Mouse (Mus musculus): ENCODE data around the gene Map7d2.

Gene Map7d2

DNA sequence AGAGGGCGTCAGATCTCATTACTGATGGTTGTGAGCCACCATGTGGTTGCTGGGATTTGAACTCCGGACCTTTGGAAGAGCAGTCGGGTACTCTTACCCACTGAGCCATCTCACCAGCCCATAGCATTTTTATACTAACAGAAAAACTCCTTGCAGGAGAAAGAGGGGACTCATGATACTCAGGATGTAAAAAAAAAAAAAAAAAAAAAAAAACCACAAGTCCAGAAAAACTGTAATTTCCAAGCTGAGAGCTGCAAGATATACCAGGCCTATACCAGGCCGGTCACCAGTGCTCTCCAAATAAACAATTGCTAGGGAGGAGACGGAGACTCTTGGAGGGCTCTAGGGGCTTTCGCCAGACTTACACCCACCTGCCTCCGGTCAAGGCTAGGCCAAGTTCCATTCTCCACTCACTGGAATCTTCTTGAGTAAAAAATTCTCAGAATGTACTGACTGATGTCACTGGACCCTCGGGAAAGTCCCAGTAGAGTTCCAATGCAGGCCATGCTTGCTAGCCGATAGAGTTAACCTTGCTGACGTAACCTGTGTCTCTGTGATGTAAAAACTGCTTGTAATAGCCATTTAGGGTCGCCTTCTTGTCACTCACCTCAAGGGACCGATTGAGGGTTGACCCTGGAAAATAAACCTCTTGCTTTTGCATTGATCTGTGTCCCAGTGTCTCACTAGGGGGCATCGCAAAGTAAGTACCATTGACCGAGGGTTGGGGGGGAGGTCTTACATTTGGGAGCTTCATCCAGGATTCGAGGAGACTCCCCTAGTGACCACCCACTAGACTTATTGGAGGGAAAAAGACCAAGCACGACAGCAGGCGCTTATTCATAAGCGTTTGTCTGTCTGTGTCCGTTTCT, 95.7 kb downstream of the Map7d2 start:
- DNase-seq (ENCODE audit: low spot score in 2 of 2), result no peak

DNA sequence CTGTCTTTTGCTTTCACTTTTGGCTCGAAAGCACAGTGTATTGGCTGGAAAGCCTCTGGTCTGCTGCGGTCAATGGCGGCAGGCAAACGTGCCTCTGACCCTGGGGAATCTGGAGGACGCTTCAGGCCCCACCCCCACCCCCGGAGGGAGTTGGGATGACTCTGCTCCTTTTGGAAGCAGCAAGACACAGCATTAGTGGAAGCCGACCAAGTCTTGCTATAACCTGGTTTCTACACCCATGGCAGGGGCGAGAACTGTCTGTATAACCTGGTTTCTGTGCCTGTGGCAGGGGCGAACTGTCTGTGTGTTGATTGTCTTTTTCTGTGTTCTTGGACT, 96.3 kb downstream of the Map7d2 start:
- DNase-seq (ENCODE audit: low spot score in 2 of 2), result no peak

DNA sequence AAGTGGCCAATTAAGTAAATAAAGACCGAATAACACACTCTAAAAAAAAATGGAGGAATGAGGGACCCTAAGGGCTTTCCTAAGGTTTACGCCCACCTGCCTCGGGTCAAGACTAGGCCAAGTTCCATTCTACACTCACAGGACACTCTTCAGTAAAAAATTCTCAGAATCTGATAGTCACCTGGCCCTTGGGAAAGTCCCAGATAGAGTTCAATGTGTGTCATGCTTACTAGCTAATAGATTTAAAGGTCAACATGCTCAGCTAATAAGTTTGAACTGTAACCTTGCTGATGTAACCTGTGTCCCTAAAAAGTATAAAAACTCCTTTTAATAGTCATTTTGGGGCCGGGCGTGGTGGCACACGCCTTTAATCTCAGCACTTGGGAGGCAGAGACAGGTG, 101.2 kb downstream of the Map7d2 start:
- DNase-seq (ENCODE audit: low spot score in 2 of 2), result no peak

DNA sequence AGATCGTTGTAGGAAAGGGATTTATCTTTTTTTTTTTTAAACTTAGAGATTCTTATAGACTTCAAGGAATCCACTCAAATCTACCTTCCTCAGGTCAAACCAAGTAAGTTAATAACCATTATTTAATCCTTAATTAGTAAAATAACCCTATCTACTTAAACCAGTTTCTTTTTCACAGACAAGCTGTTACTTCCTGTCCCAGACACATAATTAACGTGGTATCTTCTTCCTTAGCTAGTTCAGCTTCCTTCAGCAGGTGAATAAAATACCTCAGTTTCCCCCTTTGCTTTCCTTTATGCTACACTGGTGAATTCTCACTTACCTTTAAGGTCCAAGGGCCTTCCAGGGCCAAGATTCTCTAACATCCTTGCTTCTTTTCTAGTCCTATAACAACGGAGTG, 107.4 kb downstream of the Map7d2 start:
- DNase-seq (ENCODE audit: low spot score in 2 of 2), result no peak

DNA sequence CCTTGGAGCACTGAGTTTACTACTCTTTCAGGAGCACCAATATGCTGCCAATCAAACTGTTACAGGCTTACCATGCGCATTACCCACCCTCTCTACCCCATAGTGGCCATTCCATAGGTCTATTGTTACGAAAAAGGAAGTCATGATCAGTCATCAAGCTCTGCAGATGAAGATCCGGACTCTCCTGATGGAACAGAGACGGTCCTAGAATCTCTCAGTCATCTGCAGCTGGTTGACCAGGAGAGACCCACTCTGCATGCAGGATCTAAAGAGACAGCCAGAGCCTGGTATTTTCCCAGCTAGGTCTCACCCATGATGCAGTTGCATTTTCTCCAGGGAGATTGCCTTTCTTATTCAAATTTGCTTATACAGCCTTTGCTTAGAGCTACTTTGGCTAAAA, 108.3 kb downstream of the Map7d2 start:
- DNase-seq (ENCODE audit: low spot score in 2 of 2), result no peak

DNA sequence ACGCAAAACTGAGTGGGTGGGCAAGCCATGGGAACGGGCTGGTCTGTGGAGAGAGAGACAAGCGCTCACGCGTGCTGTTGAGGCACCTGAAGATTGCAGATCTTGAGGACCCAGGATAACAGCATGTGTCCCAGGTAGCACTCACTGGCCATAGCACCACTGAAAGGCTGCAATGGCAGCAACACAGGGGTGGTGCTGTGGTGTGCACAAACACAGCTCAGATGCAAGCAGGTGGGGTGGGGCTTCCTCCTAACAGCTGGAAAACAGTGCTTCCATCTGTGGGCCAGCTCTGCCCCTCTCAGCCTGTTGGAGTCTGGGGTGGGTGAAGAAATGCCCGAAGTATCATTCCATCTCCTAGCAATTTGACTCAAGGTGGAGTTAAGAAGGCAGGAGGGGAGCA, 112.0 kb downstream of the Map7d2 start, which contains the start of gene Bclaf3:
TSS of gene Bclaf3 (plus strand) at position 301 of the 400 bp plus-strand sequence.
- DNase-seq (ENCODE audit: low spot score in 2 of 2), result no peak

DNA sequence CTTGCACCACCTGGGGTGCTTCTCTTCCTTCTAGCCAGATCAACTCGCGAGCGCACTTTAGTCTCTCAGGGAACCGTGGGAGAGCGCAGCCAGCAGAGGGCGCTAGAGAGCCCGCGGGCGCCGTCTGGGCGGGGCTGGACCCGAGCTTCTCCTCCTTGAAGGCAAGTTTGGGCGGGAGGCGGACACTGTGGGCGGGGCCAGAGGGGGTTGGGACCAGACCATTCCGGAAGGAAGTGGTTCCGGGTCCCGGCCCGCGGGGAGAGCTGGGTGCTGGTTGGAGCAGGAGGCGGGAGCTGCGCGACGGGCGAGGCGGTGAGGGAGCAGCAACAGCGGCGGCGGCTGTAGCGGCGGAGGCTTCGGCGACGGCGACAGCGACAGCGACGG, 118.0 kb downstream of the Map7d2 start:
- peak; percentile 84 to 94 for DNase-seq (ENCODE audit: low spot score in 2 of 2)

DNA sequence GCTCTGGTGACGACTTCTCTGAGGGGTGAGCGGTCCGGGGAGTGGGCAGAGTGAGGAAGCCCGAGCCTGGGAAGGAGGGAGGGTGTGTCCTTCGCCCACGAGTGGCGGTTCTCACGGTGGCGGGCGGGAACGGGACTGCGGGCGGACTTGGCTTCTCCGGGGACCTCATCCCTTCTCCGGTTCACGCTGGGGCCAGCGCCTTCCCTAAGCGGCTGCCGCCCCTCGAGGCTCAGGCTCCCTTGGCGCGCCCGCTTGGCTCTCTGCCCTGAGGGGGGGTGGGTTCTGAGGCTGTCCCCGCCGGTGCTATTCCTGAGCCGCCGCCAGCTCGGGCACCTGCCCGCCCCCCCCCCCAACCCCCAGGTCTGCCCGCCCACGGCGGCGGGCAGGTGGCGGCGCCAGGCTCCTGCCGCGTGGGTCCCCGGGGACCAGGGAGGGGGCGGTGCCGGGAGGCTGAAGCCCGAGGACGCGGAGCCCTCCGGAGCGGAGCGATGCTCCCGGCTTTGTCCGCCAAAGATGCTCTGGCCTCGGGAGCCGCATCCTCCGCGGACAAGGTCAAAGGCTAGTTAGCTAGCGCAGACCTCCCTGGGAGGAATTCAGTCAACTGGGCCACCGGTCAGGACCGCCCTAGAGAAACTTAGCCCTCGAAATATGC, 118.6 kb downstream of the Map7d2 start:
- DNase-seq (ENCODE audit: low spot score in 2 of 2), result no peak

DNA sequence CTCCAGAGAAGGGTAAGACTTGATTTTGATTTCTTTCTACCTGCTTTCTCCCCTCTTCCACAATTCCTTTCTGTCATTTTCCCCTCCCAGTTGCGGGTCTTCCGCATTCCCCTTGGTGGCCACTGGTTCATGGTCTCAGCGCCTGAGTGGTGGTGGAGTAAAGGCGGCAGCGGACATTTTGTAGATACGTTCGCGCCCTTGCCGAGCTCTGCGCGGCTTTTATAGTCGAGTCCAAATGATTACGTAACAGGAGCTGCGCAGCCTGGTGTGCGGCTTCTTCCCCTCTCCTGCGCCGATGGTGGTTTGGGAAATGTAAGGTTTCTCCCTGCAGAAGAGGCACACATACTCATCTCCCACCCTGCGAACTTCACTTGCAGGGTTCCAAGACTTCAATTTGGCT, 127.6 kb downstream of the Map7d2 start:
- no peak for DNase-seq (ENCODE audit: low spot score in 2 of 2)

DNA sequence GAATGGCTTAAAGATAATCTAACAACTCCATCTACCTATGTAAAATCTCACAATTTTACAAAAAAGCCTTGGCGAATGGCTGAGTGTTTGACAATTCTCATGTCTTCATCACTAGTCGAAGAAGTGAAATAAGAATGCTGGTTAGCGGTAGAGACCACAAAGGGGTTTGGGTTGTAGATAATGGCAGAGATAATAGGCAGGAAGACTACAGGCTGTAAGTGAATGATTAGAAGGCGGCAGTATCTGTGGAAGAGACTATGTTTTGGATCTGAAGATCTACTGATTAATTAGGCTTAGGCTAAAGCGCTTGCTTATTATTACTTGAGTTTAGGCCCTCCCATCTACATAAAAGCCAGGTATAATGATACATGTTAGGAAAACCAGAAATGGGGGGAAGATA, 132.7 kb downstream of the Map7d2 start:
- DNase-seq (ENCODE audit: low spot score in 2 of 2), result no peak

Data from urinary bladder, adult 18-20 months (tissue).